Mouse (Mus musculus): ENCODE results near the gene Zfp408. TPM values are rescaled to one million over a fixed set of nuclear protein-coding genes. Genes with fewer than 3 reads are reported as not detected.

Gene Zfp408
- polyA plus RNA-seq, 1 experiment, result 17.2 TPM

DNA sequence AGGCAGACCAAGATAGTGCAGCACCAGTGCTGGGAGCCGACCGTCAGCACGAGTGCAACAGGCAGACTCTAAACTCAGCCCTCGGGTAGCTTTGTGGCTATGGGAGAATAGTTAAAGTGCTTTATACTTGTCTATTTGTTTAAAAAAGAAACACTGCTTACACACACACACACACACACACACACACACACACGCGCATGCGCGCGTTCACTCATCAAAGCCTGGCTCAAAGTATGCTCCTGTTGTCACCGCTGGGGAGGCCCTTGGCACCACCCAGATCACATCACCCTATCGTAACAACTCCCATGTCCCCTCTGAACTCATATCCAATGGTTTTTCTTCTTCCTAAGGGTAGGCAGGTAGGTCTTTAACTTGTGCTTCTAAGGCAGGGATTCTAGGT, 5.6 kb downstream of the Zfp408 start:
- no peak overlapping the region for H3K4me3 ChIP-seq (replicated peaks; ENCODE audit: extremely low read depth, low read depth, low read length)
- WGBS, result 92% methylated on average over 11 of the region's 11 CpGs

DNA sequence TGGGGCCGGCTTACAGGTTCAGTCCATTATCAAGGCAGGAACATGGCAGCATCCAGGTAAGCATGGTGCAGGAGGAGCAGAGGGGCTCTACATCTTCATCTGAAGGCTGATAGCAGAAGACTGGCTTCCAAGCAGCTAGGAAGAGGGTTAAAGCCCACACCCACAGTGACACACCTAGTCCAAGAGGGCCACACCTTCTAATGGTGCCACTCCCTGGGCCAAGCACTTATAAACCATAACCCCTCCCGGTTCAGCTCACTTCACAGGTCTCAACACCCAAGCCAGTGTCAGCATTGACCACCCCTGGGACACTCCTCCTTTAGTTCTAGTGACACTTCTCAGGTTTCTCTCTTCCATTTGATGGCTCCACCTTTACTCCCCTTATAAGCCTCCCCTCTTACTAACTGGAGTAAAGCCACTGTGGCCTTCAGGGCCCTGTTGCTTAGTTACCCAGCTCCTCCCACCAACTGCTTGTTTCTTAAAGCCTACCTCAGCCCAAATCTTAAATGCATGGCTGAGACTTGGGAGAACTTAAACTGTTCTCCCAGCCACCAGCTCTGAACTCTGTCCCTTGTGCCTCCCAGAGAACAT, 6.7 kb downstream of the Zfp408 start:
- DNase-seq, result no peak
- Histone ChIP-seq H3K4me1 (ENCODE audit: control insufficient read depth, insufficient read depth, low read length) (no peaks in the 10 kb centered on the region), H3K4me3 (replicated peaks; ENCODE audit: extremely low read depth, low read depth, low read length) (no peak overlapping the region)
- TF ChIP-seq CTCF (IDR thresholded peaks at IDR 0.05; ENCODE audit: insufficient read depth, low read length) (no peak), POLR2A (IDR thresholded peaks at IDR 0.05; ENCODE audit: borderline replicate concordance, extremely low read depth, low read depth, low read length) (no peak)
- 82% methylated on average over 2 of the region's 2 CpGs for WGBS

More for the DNA sequence above, 5.6 kb downstream of the Zfp408 start:
- DNase-seq, result no peak
- TF ChIP-seq POLR2A (IDR thresholded peaks at IDR 0.05; ENCODE audit: borderline replicate concordance, extremely low read depth, low read depth, low read length) (no peak), CTCF (IDR thresholded peaks at IDR 0.05; ENCODE audit: insufficient read depth, low read length) (no peak)
- no peaks in the 10 kb centered on the region for H3K4me1 ChIP-seq (ENCODE audit: control insufficient read depth, insufficient read depth, low read length)

- no peak overlapping the region for H3K4me3 ChIP-seq (replicated peaks; ENCODE audit: extremely low read depth, low read depth, low read length)
- WGBS, result 57% methylated on average over 6 of the region's 6 CpGs
- no peak for DNase-seq
These were observed 10.7 kb downstream of the Zfp408 start for GRCm38 (mm10) chr2:91638931-91639330.

DNA sequence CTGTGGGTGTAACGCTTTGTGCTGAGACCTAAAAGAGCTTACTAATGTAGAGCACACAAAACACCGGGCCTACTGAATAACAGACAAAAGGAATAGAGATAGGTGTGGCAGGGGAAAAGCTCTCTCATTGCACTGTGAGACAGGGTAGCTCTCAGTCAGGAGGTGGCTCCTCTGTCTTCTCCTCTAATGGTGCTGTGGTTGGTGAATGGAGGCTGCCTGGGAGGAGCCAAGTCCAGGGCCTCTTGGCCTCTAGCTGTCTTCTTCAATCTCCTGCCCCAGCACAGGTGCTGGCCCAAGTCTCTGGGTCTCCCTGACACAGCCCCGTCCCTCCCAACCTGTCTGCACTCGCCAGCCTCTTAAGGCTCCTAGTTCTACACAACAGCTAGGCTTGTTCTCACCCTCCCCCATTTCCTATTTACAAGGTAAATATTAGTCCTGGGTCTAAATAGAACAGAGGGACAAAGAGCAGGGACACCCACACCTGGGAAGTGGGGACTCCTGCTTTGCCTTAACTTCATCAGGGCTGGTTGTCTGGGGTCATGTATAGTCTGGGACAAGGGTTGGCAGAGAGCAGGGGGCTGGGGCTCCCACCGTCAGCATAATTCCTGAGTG, 12.8 kb downstream of the Zfp408 start:
- Histone ChIP-seq H3K4me1 (ENCODE audit: control insufficient read depth, insufficient read depth, low read length) (no peaks in the 10 kb centered on the region), H3K4me3 (replicated peaks; ENCODE audit: extremely low read depth, low read depth, low read length) (no peak overlapping the region)
- 65% methylated on average over 5 of the region's 5 CpGs for WGBS
- DNase-seq, result no peak
- TF ChIP-seq POLR2A (IDR thresholded peaks at IDR 0.05; ENCODE audit: borderline replicate concordance, extremely low read depth, low read depth, low read length) (no peak), CTCF (IDR thresholded peaks at IDR 0.05; ENCODE audit: insufficient read depth, low read length) (no peak)

More at GRCm38 (mm10) chr2:91638931-91639330, 10.7 kb downstream of the Zfp408 start:
- no peaks in the 10 kb centered on the region for H3K4me1 ChIP-seq (ENCODE audit: control insufficient read depth, insufficient read depth, low read length)
- TF ChIP-seq CTCF (IDR thresholded peaks at IDR 0.05; ENCODE audit: insufficient read depth, low read length), result no peak
- TF ChIP-seq POLR2A (IDR thresholded peaks at IDR 0.05; ENCODE audit: borderline replicate concordance, extremely low read depth, low read depth, low read length), result no peak

GRCm38 (mm10) chr2:91636229-91636628, 13.4 kb downstream of the Zfp408 start, which contains the start of gene F2:
Gene F2 (minus strand): TSS chr2:91636414.
- Histone ChIP-seq H3K4me3 (replicated peaks; ENCODE audit: extremely low read depth, low read depth, low read length) (no peak within 1 kb of the TSS), H3K4me1 (ENCODE audit: control insufficient read depth, insufficient read depth, low read length) (no peaks in the 10 kb centered on the region)
- TF ChIP-seq POLR2A (IDR thresholded peaks at IDR 0.05; ENCODE audit: borderline replicate concordance, extremely low read depth, low read depth, low read length) (no peak), CTCF (IDR thresholded peaks at IDR 0.05; ENCODE audit: insufficient read depth, low read length) (no peak)
- 77% methylated on average over 8 of the region's 8 CpGs for WGBS
- no peak for DNase-seq

- WGBS, result 75% methylated on average over 11 of the region's 11 CpGs
- Histone ChIP-seq H3K4me3 (replicated peaks; ENCODE audit: extremely low read depth, low read depth, low read length) (no peak overlapping the region), H3K4me1 (ENCODE audit: control insufficient read depth, insufficient read depth, low read length) (no peaks in the 10 kb centered on the region)
- TF ChIP-seq CTCF (IDR thresholded peaks at IDR 0.05; ENCODE audit: insufficient read depth, low read length) (no peak), POLR2A (IDR thresholded peaks at IDR 0.05; ENCODE audit: borderline replicate concordance, extremely low read depth, low read depth, low read length) (no peak)
- no peak for DNase-seq
These were observed 14.1 kb downstream of the Zfp408 start for GRCm38 (mm10) chr2:91635486-91635885.

- Histone ChIP-seq H3K4me3 (replicated peaks; ENCODE audit: extremely low read depth, low read depth, low read length) (no peak overlapping the region), H3K4me1 (ENCODE audit: control insufficient read depth, insufficient read depth, low read length) (no peaks in the 10 kb centered on the region)
- no peak for DNase-seq
- 79% methylated on average over 9 of the region's 9 CpGs for WGBS
- TF ChIP-seq CTCF (IDR thresholded peaks at IDR 0.05; ENCODE audit: insufficient read depth, low read length) (no peak), POLR2A (IDR thresholded peaks at IDR 0.05; ENCODE audit: borderline replicate concordance, extremely low read depth, low read depth, low read length) (no peak)
These were observed 14.8 kb downstream of the Zfp408 start for GRCm38 (mm10) chr2:91634841-91635240.

DNA sequence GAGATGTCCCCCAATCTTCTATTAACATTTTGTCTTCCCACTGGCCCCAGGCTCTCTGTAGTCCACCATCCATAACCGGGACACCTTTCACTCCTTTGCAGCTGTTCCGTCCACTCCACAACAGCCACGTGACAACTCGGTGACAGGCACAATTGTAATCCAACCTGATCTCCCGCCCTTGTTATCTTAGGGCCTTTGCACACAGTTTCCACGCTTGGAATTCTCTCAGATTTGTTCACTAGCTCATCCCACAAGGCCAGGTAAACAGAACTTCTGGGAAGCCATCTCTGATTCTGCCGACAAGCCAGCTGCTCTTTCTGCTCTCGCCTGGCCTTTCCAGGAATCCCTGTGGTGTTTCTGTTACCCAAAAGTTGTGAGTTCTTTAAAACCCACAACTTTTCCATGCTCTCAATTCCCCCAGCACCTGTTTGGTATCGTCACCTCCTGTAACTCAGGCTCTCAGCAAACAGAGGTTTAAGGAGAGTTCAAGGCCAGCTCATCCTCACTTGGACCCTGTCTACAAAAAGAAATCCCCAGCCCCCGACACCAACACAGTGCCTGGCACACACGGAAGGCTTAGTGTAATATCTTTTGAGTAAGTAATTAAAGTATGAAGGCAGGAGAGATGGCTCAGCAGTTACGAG, 16.1 kb downstream of the Zfp408 start:
- DNase-seq, result no peak
- TF ChIP-seq POLR2A (IDR thresholded peaks at IDR 0.05; ENCODE audit: borderline replicate concordance, extremely low read depth, low read depth, low read length) (no peak), CTCF (IDR thresholded peaks at IDR 0.05; ENCODE audit: insufficient read depth, low read length) (no peak)
- no peaks in the 10 kb centered on the region for H3K4me1 ChIP-seq (ENCODE audit: control insufficient read depth, insufficient read depth, low read length)
- H3K4me3 ChIP-seq (replicated peaks; ENCODE audit: extremely low read depth, low read depth, low read length), result no peak overlapping the region
- 69% methylated on average over 12 of the region's 12 CpGs for WGBS

DNA sequence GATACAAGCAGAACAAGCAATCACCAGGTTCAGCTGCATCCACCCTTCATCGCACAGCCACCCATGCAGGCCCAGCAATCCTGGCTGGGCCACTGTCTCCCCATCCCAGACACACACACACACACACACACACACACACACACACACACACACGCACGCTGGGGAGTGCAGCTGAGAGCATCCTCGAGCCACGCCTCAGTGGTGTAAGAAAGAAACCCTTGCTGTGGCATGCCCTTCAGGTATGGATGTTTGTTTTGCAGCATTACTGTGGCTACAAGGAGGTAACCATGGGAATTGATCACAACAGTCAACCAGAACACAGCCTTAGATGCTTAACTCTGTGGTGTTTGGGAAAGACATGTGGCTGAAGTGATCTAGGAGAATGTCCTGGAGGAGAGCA, 17.3 kb downstream of the Zfp408 start:
- WGBS, result 52% methylated on average over 5 of the region's 5 CpGs
- TF ChIP-seq CTCF (IDR thresholded peaks at IDR 0.05; ENCODE audit: insufficient read depth, low read length), result no peak
- no peak for TF ChIP-seq POLR2A (IDR thresholded peaks at IDR 0.05; ENCODE audit: borderline replicate concordance, extremely low read depth, low read depth, low read length)
- Histone ChIP-seq H3K4me1 (ENCODE audit: control insufficient read depth, insufficient read depth, low read length) (no peaks in the 10 kb centered on the region), H3K4me3 (replicated peaks; ENCODE audit: extremely low read depth, low read depth, low read length) (no peak overlapping the region)
- no peak for DNase-seq
